Mouse (Mus musculus) frontal cortex, postnatal 14 days (tissue): ENCODE data around the gene Alas2.

Source experiments
- DNase-seq, 2 experiments: peaks; one replicate each; pipeline ENCODE4 v3.0.0; 2022; ENCODE audit warnings: low spot score in 2 of 2

Alas2 gene

GRCm38 (mm10) chrX:150547239-150547638, at the start of gene Alas2:
Gene Alas2, plus strand, starts transcription at chrX:150547375.
- DNase-seq = no peak

- DNase-seq = no peak
Measured at GRCm38 (mm10) chrX:150508696-150509095, 38.5 kb upstream of the Alas2 start.

- no peak for DNase-seq
Measured at GRCm38 (mm10) chrX:150510631-150511030, 36.5 kb upstream of the Alas2 start.

- no peak for DNase-seq
Measured at GRCm38 (mm10) chrX:150511274-150511673, 35.9 kb upstream of the Alas2 start.

GRCm38 (mm10) chrX:150514127-150514526, 33.0 kb upstream of the Alas2 start:
- DNase-seq = no peak

GRCm38 (mm10) chrX:150516015-150516414, 31.2 kb upstream of the Alas2 start:
- no peak for DNase-seq

GRCm38 (mm10) chrX:150516477-150516876, 30.7 kb upstream of the Alas2 start:
- no peak for DNase-seq

- DNase-seq = no peak
Measured at GRCm38 (mm10) chrX:150540111-150540510, 7.1 kb upstream of the Alas2 start.

- DNase-seq = no peak
Measured at GRCm38 (mm10) chrX:150541684-150542083, 5.5 kb upstream of the Alas2 start.

GRCm38 (mm10) chrX:150549639-150550038, 2.5 kb downstream of the Alas2 start:
- no peak for DNase-seq

- no peak for DNase-seq
Measured at GRCm38 (mm10) chrX:150551986-150552385, 4.8 kb downstream of the Alas2 start.

GRCm38 (mm10) chrX:150554032-150554431, 6.9 kb downstream of the Alas2 start:
- no peak for DNase-seq

- DNase-seq = no peak
Measured at GRCm38 (mm10) chrX:150564644-150565357, 17.6 kb downstream of the Alas2 start.

GRCm38 (mm10) chrX:150581921-150582320, 34.7 kb downstream of the Alas2 start:
- DNase-seq = no peak

GRCm38 (mm10) chrX:150585116-150585515, 37.9 kb downstream of the Alas2 start:
- no peak for DNase-seq

- peak; percentile 56 to 59 for DNase-seq
Measured at GRCm38 (mm10) chrX:150588023-150588764, 41.0 kb downstream of the Alas2 start, which contains the start of gene Pfkfb1. Gene Pfkfb1, plus strand, starts transcription at chrX:150588229.

GRCm38 (mm10) chrX:150589696-150590095, 42.5 kb downstream of the Alas2 start, which contains the start of gene Apex2:
Gene Apex2, minus strand, starts transcription at chrX:150589868.
- no peak for DNase-seq

- no peak for DNase-seq
Measured at GRCm38 (mm10) chrX:150593266-150594035, 46.3 kb downstream of the Alas2 start.

- DNase-seq = no peak
Measured at GRCm38 (mm10) chrX:150594176-150594575, 47.0 kb downstream of the Alas2 start.

GRCm38 (mm10) chrX:150595016-150595760, 48.0 kb downstream of the Alas2 start:
- DNase-seq = no peak

GRCm38 (mm10) chrX:150598882-150599281, 51.7 kb downstream of the Alas2 start:
- no peak for DNase-seq
